Mouse (Mus musculus) thymus, adult 2 months (tissue): ENCODE data around the gene B3gat2.

Source experiments
- CTCF ChIP-seq: fragments of 200-500 bp; IDR thresholded peaks from 2 replicates; pipeline ENCODE4 v1.5.1; 2012; ENCODE audit warnings: mild to moderate bottlenecking, control low read depth, low read length, moderate library complexity, borderline replicate concordance; ENCODE audit not compliant: control insufficient read depth, poor library complexity, insufficient read depth; ENCODE audit errors: extremely low read depth
- POLR2A ChIP-seq: fragments of 200-500 bp; IDR thresholded peaks from 2 replicates; pipeline ENCODE4 v1.6.1; 2012; ENCODE audit warnings: mild to moderate bottlenecking, low read length, control low read depth, moderate library complexity; ENCODE audit not compliant: control insufficient read depth, poor library complexity, insufficient read depth; ENCODE audit errors: extremely low read depth

DNA sequence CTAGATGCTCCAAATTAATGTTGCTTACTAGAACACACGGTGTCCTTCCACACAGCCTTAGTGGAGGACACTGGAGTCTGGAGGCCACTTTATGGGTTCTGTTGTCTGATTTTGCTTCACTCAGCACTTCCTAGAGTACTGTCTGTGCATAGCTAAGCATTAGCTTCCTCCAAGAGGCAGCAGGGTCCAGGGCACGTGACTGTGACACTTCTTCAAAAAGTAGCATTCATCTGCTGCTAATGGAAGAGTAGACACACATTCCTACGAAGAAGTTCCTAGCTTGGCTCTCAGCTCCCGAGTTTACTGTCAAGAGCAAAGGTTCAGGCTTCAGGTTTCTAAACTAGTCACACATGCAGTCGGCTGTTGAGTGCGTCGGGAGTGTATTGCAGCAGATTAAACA, 82.2 kb downstream of the B3gat2 start:
- TF ChIP-seq POLR2A, result no peak
- no peak for TF ChIP-seq CTCF
